Mouse (Mus musculus): ENCODE results near the gene Cyp2d22. TPM values are rescaled to one million over a fixed set of nuclear protein-coding genes. Genes with fewer than 3 reads are reported as not detected.
"Not testable (repeated sequence)": the region's sequence is repeated elsewhere in the genome, so short reads cannot be mapped to it uniquely, and the experiment has no call there.

Cyp2d22 gene
- polyA plus RNA-seq, 1 experiment = 0.06 TPM

- Histone ChIP-seq H3K79me2 (ENCODE audit: control insufficient read depth, insufficient read depth) (no peaks in the 10 kb centered on the region), H3K36me3 (ENCODE audit: control insufficient read depth, insufficient read depth) (no peaks in the 10 kb centered on the region), H3ac (ENCODE audit: control insufficient read depth, insufficient read length, low read depth) (no peak overlapping the region), H3K27me3 (ENCODE audit: control insufficient read depth, insufficient read depth, insufficient read length) (no peaks in the 10 kb centered on the region), H3K79me3 (ENCODE audit: low read depth) (no peaks in the 10 kb centered on the region), H3K4me3 (ENCODE audit: insufficient read depth, poor library complexity, severe bottlenecking) (no peak overlapping the region)
- TF ChIP-seq MYOG (IDR thresholded peaks at IDR 0.05; ENCODE audit: control insufficient read depth, extremely low read depth, insufficient read length) (no peak), MAX (IDR thresholded peaks at IDR 0.05) (no peak)
These were observed 21.5 kb upstream of the Cyp2d22 start for GRCm38 (mm10) chr15:82401516-82401915.

DNA sequence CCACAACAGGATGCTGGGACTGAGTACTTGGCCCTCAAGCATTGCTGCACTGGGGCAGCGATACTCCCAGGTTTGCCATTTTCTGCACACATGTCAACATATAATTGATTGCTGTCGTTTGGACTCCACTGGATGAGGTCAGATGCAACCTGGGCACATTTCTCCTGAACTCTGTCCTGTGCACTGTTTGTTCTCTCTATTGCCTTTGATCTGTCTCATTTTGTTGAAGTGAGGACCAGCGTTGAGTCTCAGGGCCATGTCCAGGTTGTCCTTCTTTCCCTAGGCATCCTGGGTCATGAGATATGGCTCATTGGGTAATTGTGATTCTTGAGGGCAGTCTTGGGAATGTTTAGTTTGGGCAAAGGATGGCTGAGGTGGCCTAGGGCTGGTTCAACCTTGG, 15.9 kb upstream of the Cyp2d22 start:
- H3K4me3 ChIP-seq (ENCODE audit: insufficient read depth, poor library complexity, severe bottlenecking); H3K27me3 ChIP-seq (ENCODE audit: control insufficient read depth, insufficient read depth, insufficient read length); H3K79me3 ChIP-seq (ENCODE audit: low read depth): not testable (repeated sequence)

DNA sequence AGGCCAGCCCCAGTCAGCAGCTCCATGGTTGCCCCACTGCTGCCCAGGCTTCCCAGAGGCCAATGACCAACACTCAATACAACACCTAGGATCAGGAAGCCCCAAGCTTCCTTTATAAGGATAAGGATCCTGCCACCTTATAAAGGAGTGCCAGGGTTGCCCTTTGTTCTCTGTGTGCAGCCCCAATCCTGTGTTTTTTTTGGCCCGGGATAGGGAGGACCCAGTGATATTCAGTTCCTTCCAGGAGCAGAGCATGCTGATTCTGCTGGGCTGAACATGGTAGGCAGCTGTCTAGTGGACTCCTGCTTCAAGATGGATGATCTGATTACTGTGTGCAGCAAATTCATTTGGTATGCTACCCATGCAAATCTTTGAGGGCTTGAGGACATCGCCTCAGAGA, 13.9 kb upstream of the Cyp2d22 start, which contains the start of gene Cyp2d11:
Gene Cyp2d11, minus strand, starts transcription at position 101 of the 400 bp plus-strand sequence.
- not testable (repeated sequence) for H3K36me3 ChIP-seq (ENCODE audit: control insufficient read depth, insufficient read depth); H3K79me3 ChIP-seq (ENCODE audit: low read depth); H3K27me3 ChIP-seq (ENCODE audit: control insufficient read depth, insufficient read depth, insufficient read length); H3K4me3 ChIP-seq (ENCODE audit: insufficient read depth, poor library complexity, severe bottlenecking); H3ac ChIP-seq (ENCODE audit: control insufficient read depth, insufficient read length, low read depth); H3K79me2 ChIP-seq (ENCODE audit: control insufficient read depth, insufficient read depth)

More for the DNA sequence above, 15.9 kb upstream of the Cyp2d22 start:
- not testable (repeated sequence) for H3K36me3 ChIP-seq (ENCODE audit: control insufficient read depth, insufficient read depth); H3K79me2 ChIP-seq (ENCODE audit: control insufficient read depth, insufficient read depth); H3ac ChIP-seq (ENCODE audit: control insufficient read depth, insufficient read length, low read depth)

DNA sequence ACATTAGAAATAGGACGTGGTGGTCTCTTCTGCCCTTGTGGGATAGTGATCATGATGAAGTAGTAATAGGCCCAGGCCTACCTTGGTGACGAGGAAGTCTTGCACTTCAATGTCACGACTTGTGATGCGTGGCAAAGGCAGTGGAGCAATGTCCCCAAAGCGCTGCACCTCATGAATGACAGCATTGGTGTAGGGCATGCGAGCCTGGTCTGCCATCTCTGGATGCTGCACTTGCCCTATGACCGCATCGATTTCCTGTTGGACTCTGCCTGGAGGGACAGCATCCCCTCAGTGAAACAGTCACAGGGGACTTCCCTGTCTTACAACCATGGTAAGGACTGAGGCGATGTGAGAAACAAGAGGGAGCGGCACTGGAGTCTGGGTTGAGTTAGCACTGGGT, 9.9 kb upstream of the Cyp2d22 start:
- H3K79me3 ChIP-seq (ENCODE audit: low read depth); H3K36me3 ChIP-seq (ENCODE audit: control insufficient read depth, insufficient read depth); H3K4me3 ChIP-seq (ENCODE audit: insufficient read depth, poor library complexity, severe bottlenecking); H3ac ChIP-seq (ENCODE audit: control insufficient read depth, insufficient read length, low read depth); H3K79me2 ChIP-seq (ENCODE audit: control insufficient read depth, insufficient read depth): not testable (repeated sequence)
- H3K27me3 ChIP-seq (ENCODE audit: control insufficient read depth, insufficient read depth, insufficient read length) = peaks cover 10% of the 10 kb centered on the region

DNA sequence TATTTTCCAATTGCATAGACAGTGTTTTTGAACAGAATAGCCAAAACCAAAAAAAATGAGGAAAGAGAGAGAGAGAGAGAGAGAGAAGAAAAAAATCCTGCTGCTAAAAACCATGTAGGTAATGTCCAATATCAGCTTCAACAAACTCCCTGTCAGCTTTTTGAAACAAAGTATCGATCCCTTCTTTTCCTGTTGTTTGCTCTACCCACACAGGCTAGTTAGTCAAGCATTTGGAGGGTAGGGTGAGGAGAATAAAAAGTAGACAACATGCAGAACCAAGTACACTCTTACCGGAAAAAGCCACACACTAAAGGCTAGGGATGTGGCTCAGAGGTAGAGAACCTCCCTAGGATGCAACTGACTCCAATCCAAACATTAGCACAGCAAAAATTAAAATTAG, 5.7 kb upstream of the Cyp2d22 start:
- no peaks in the 10 kb centered on the region for H3K36me3 ChIP-seq (ENCODE audit: control insufficient read depth, insufficient read depth)
- H3K79me3 ChIP-seq (ENCODE audit: low read depth) = no peaks in the 10 kb centered on the region
- no peaks in the 10 kb centered on the region for H3K79me2 ChIP-seq (ENCODE audit: control insufficient read depth, insufficient read depth)
- no peak overlapping the region for H3K4me3 ChIP-seq (ENCODE audit: insufficient read depth, poor library complexity, severe bottlenecking)
- no peak overlapping the region for H3ac ChIP-seq (ENCODE audit: control insufficient read depth, insufficient read length, low read depth)
- peaks cover 3% of the 10 kb centered on the region for H3K27me3 ChIP-seq (ENCODE audit: control insufficient read depth, insufficient read depth, insufficient read length)
- TF ChIP-seq MAX (IDR thresholded peaks at IDR 0.05) (no peak), MYOD1 (IDR thresholded peaks at IDR 0.05; ENCODE audit: control insufficient read depth, insufficient read length, low read depth) (no peak), FOSL1 (IDR thresholded peaks at IDR 0.05; ENCODE audit: insufficient read depth, low read length, poor library complexity, severe bottlenecking) (no peak), CTCF (IDR thresholded peaks at IDR 0.05; ENCODE audit: control insufficient read depth, insufficient read depth, insufficient read length) (no peak), USF1 (IDR thresholded peaks at IDR 0.05; ENCODE audit: low read depth) (no peak), CEBPB (IDR thresholded peaks at IDR 0.05; ENCODE audit: low read depth) (no peak), MYOG (IDR thresholded peaks at IDR 0.05; ENCODE audit: control insufficient read depth, extremely low read depth, insufficient read length) (no peak)

DNA sequence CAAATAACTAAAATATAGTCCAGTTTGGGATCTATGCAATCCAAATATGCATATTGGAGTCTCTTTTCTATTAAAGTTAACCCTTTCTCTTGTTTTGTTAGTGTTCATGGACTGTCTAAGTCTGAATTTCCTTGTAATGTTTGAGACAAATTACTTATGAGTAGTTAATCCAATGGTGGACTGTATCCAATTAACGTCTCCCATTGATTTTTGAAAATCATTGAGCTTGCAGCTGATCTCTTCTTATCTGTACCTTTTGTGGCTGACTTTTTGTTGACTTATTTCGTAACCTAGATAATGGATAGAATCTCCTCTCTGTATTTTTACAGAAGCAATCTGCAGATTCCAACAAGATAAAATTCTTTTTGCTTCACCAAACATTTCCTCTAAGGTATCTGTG, 2.4 kb upstream of the Cyp2d22 start:
- Histone ChIP-seq H3K27me3 (ENCODE audit: control insufficient read depth, insufficient read depth, insufficient read length) (no peaks in the 10 kb centered on the region), H3K79me2 (ENCODE audit: control insufficient read depth, insufficient read depth) (no peaks in the 10 kb centered on the region), H3K79me3 (ENCODE audit: low read depth) (no peaks in the 10 kb centered on the region), H3K36me3 (ENCODE audit: control insufficient read depth, insufficient read depth) (no peaks in the 10 kb centered on the region), H3ac (ENCODE audit: control insufficient read depth, insufficient read length, low read depth) (no peak overlapping the region), H3K4me3 (ENCODE audit: insufficient read depth, poor library complexity, severe bottlenecking) (no peak overlapping the region)
- TF ChIP-seq CEBPB (IDR thresholded peaks at IDR 0.05; ENCODE audit: low read depth) = no peak
- TF ChIP-seq CTCF (IDR thresholded peaks at IDR 0.05; ENCODE audit: control insufficient read depth, insufficient read depth, insufficient read length) = no peak
- no peak for TF ChIP-seq MYOG (IDR thresholded peaks at IDR 0.05; ENCODE audit: control insufficient read depth, extremely low read depth, insufficient read length)
- TF ChIP-seq MYOD1 (IDR thresholded peaks at IDR 0.05; ENCODE audit: control insufficient read depth, insufficient read length, low read depth) = no peak
- no peak for TF ChIP-seq MAX (IDR thresholded peaks at IDR 0.05)
- no peak for TF ChIP-seq USF1 (IDR thresholded peaks at IDR 0.05; ENCODE audit: low read depth)
- TF ChIP-seq FOSL1 (IDR thresholded peaks at IDR 0.05; ENCODE audit: insufficient read depth, low read length, poor library complexity, severe bottlenecking) = no peak

- H3K36me3 ChIP-seq (ENCODE audit: control insufficient read depth, insufficient read depth) = no peaks in the 10 kb centered on the region
- TF ChIP-seq MAX (IDR thresholded peaks at IDR 0.05) = no peak
- TF ChIP-seq FOSL1 (IDR thresholded peaks at IDR 0.05; ENCODE audit: insufficient read depth, low read length, poor library complexity, severe bottlenecking) = no peak
- no peak for TF ChIP-seq USF1 (IDR thresholded peaks at IDR 0.05; ENCODE audit: low read depth)
- no peak for TF ChIP-seq MYOD1 (IDR thresholded peaks at IDR 0.05; ENCODE audit: control insufficient read depth, insufficient read length, low read depth)
- TF ChIP-seq CEBPB (IDR thresholded peaks at IDR 0.05; ENCODE audit: low read depth) = no peak
- no peak for TF ChIP-seq MYOG (IDR thresholded peaks at IDR 0.05; ENCODE audit: control insufficient read depth, extremely low read depth, insufficient read length)
- TF ChIP-seq CTCF (IDR thresholded peaks at IDR 0.05; ENCODE audit: control insufficient read depth, insufficient read depth, insufficient read length) = no peak
- H3K27me3 ChIP-seq (ENCODE audit: control insufficient read depth, insufficient read depth, insufficient read length) = no peaks in the 10 kb centered on the region
- no peak overlapping the region for H3K4me3 ChIP-seq (ENCODE audit: insufficient read depth, poor library complexity, severe bottlenecking)
- H3ac ChIP-seq (ENCODE audit: control insufficient read depth, insufficient read length, low read depth) = no peak overlapping the region
- no peaks in the 10 kb centered on the region for H3K79me3 ChIP-seq (ENCODE audit: low read depth)
- no peaks in the 10 kb centered on the region for H3K79me2 ChIP-seq (ENCODE audit: control insufficient read depth, insufficient read depth)
These were observed 628 bp upstream of the Cyp2d22 start for GRCm38 (mm10) chr15:82380714-82381062.

Measured in C2C12 (cell line).